Comparison of ENCODE assay signal across 9 mouse cellular contexts in genomic region chr19:4820678-4821303, GRCm38 (mm10). TPM values are rescaled to one million over a fixed set of nuclear protein-coding genes. Genes with fewer than 3 reads are reported as not detected.
DNase-seq lines count a peak whose midpoint lies in the region; ATAC-seq and TF ChIP-seq lines count a peak whose summit lies in the region.
"Had no signal": no experiment of that assay in that cellular context is flagged by ENCODE, and none has a peak within 500 bp of the region (broad histone marks: within the 10 kb centered on the region; RNA-seq: fewer than 3 reads in every experiment).

No protein-coding gene starts in this region.

- DNase-seq in forebrain, postnatal 0 days = peak; percentile 77
- no peak for DNase-seq in forebrain, embryonic 11.5 days (ENCODE audit: low spot score)
- peak; percentile 29 to 55 for DNase-seq in adrenal gland, adult 18-20 months (ENCODE audit: low spot score in 2 of 2)
- peak; percentile 75 to 83 for DNase-seq in gastrocnemius, adult 8-10 months (ENCODE audit: low spot score in 2 of 2)
- DNase-seq in liver, embryonic 14.5 days (ENCODE audit: low read depth in 3 of 3, low spot score in 3 of 3) = no peak
- no peak for DNase-seq in spleen, postnatal 10 days (ENCODE audit: low spot score in 2 of 2)

- H3K4me3 ChIP-seq in forebrain, postnatal 0 days (ENCODE audit: low read depth, low read length) = no peak overlapping the region
- H3K4me3 ChIP-seq in forebrain, embryonic 11.5 days (ENCODE audit: low read depth, low read length) = no peak overlapping the region
- H3K4me3 ChIP-seq in kidney, embryonic 16.5 days (ENCODE audit: low read length) = no peak overlapping the region
- H3K4me3 ChIP-seq in liver, embryonic 14.5 days (ENCODE audit: insufficient read depth in 1 of 2, low read depth in 2 of 2, low read length in 2 of 2) = no peak overlapping the region
- no peak overlapping the region for H3K4me3 ChIP-seq in stomach, embryonic 14.5 days (ENCODE audit: low read depth, low read length)

- no peak overlapping the region for H3K27ac ChIP-seq in forebrain, postnatal 0 days (ENCODE audit: low read depth, low read length)
- no peak overlapping the region for H3K27ac ChIP-seq in forebrain, embryonic 11.5 days (ENCODE audit: low read depth, low read length)
- peak overlapping the region; percentile 62; the same call in 1 of the 2 replicates for H3K27ac ChIP-seq in kidney, embryonic 16.5 days (ENCODE audit: low read length)
- H3K27ac ChIP-seq in liver, embryonic 14.5 days = no peak overlapping the region
- no peak overlapping the region for H3K27ac ChIP-seq in stomach, embryonic 14.5 days (ENCODE audit: low read length)

- no peak for TF ChIP-seq CTCF in forebrain, postnatal 0 days (IDR thresholded peaks at IDR 0.05; ENCODE audit: low read depth)
- peak; percentile 40 for TF ChIP-seq CTCF in liver, embryonic 14.5 days (IDR thresholded peaks at IDR 0.05; ENCODE audit: low read depth)

- 42% methylated on average over 5 of the region's 5 CpGs for WGBS in forebrain, postnatal 0 days
- WGBS in forebrain, embryonic 11.5 days = 91% methylated on average over 5 of the region's 5 CpGs
- 60% methylated on average over 5 of the region's 5 CpGs for WGBS in kidney, embryonic 16.5 days
- WGBS in liver, embryonic 14.5 days (ENCODE audit: insufficient replicate concordance) = 67% methylated on average over 5 of the region's 5 CpGs
- WGBS in stomach, embryonic 14.5 days = 75% methylated on average over 5 of the region's 5 CpGs

- no peak overlapping the region for H3K9ac ChIP-seq in forebrain, postnatal 0 days
- H3K9ac ChIP-seq in forebrain, embryonic 11.5 days (ENCODE audit: low read length) = no peak overlapping the region
- H3K9ac ChIP-seq in kidney, embryonic 16.5 days (replicated peaks; ENCODE audit: low read length) = no peak overlapping the region
- H3K9ac ChIP-seq in liver, embryonic 14.5 days (replicated peaks) = no peak overlapping the region
- no peak overlapping the region for H3K9ac ChIP-seq in stomach, embryonic 14.5 days (replicated peaks; ENCODE audit: low read depth, low read length)

- H3K4me2 ChIP-seq in forebrain, postnatal 0 days (ENCODE audit: low read depth) = no peak overlapping the region
- H3K4me2 ChIP-seq in forebrain, embryonic 11.5 days (ENCODE audit: low read depth, low read length, severe bottlenecking) = no peak overlapping the region
- H3K4me2 ChIP-seq in kidney, embryonic 16.5 days (replicated peaks; ENCODE audit: low read depth, low read length) = 0 out of 2 replicates have a peak overlapping the region, but pooled peaks have one; percentile 1
- no peak overlapping the region for H3K4me2 ChIP-seq in liver, embryonic 14.5 days (ENCODE audit: low read depth)
- no peak overlapping the region for H3K4me2 ChIP-seq in stomach, embryonic 14.5 days (replicated peaks; ENCODE audit: low read depth, low read length)

- no peaks in the 10 kb centered on the region for H3K27me3 ChIP-seq in forebrain, postnatal 0 days (ENCODE audit: insufficient read depth, low read length)
- H3K27me3 ChIP-seq in forebrain, embryonic 11.5 days (ENCODE audit: control insufficient read depth, insufficient read depth, low read length) = no peaks in the 10 kb centered on the region
- H3K27me3 ChIP-seq in kidney, embryonic 16.5 days (ENCODE audit: insufficient read depth, low read length) = no peaks in the 10 kb centered on the region
- no peaks in the 10 kb centered on the region for H3K27me3 ChIP-seq in liver, embryonic 14.5 days (ENCODE audit: control insufficient read depth, insufficient read depth, low read length)
- no peaks in the 10 kb centered on the region for H3K27me3 ChIP-seq in stomach, embryonic 14.5 days (ENCODE audit: control insufficient read depth, insufficient read depth, low read length)

- 0 out of 2 replicates have a peak, but pooled peaks cover 5% of the 10 kb centered on the region for H3K36me3 ChIP-seq in forebrain, postnatal 0 days (ENCODE audit: insufficient read depth)
- no peaks in the 10 kb centered on the region; the same call in 1 of the 2 replicates for H3K36me3 ChIP-seq in forebrain, embryonic 11.5 days (ENCODE audit: control insufficient read depth, insufficient read depth, low read length)
- H3K36me3 ChIP-seq in kidney, embryonic 16.5 days (ENCODE audit: insufficient read depth, low read length) = peaks cover 8% of the 10 kb centered on the region
- peaks cover 5% of the 10 kb centered on the region; the same call in 1 of the 2 replicates for H3K36me3 ChIP-seq in liver, embryonic 14.5 days (replicated peaks; ENCODE audit: control insufficient read depth, insufficient read depth, low read depth)
- peaks cover 3% of the 10 kb centered on the region; the same call in 1 of the 2 replicates for H3K36me3 ChIP-seq in stomach, embryonic 14.5 days (ENCODE audit: control insufficient read depth, insufficient read depth, low read length)

- H3K9me3 ChIP-seq in forebrain, postnatal 0 days (ENCODE audit: low read length) = no peaks in the 10 kb centered on the region
- H3K9me3 ChIP-seq in forebrain, embryonic 11.5 days (ENCODE audit: control insufficient read depth, low read length) = no peaks in the 10 kb centered on the region
- no peaks in the 10 kb centered on the region for H3K9me3 ChIP-seq in kidney, embryonic 16.5 days (ENCODE audit: low read length)
- H3K9me3 ChIP-seq in liver, embryonic 14.5 days (ENCODE audit: control insufficient read depth, low read length) = no peaks in the 10 kb centered on the region
- H3K9me3 ChIP-seq in stomach, embryonic 14.5 days (ENCODE audit: control insufficient read depth, low read depth, low read length) = no peaks in the 10 kb centered on the region
- H3K9me3 ChIP-seq: G1E had no signal

- no peak for TF ChIP-seq EP300 in liver, embryonic 14.5 days (IDR thresholded peaks at IDR 0.05; ENCODE audit: low read depth)

- peak; percentile 83 for ATAC-seq in forebrain, postnatal 0 days
- no peak for ATAC-seq in forebrain, embryonic 11.5 days (replicated peaks; ENCODE audit: low FRiP score)
- peak; percentile 90 for ATAC-seq in kidney, embryonic 16.5 days (ENCODE audit: low FRiP score, low TSS enrichment)
- ATAC-seq in liver, embryonic 14.5 days (ENCODE audit: insufficient read depth) = peak; percentile 43; the same call in 1 of the 2 replicates
- ATAC-seq in stomach, embryonic 14.5 days (ENCODE audit: insufficient number of reproducible peaks, insufficient read depth, low FRiP score, low read depth) = peak; percentile 14; the same call in 1 of the 2 replicates

- H3K4me1 ChIP-seq in forebrain, postnatal 0 days (ENCODE audit: insufficient read depth) = no peaks in the 10 kb centered on the region
- no peaks in the 10 kb centered on the region for H3K4me1 ChIP-seq in forebrain, embryonic 11.5 days (replicated peaks; ENCODE audit: control insufficient read depth, insufficient read depth, low read length)
- H3K4me1 ChIP-seq in kidney, embryonic 16.5 days (ENCODE audit: insufficient read depth, low read length) = no peaks in the 10 kb centered on the region
- H3K4me1 ChIP-seq in liver, embryonic 14.5 days (replicated peaks; ENCODE audit: control insufficient read depth in 2 of 2, insufficient read depth in 2 of 2, low read length in 1 of 2) = no peaks in the 10 kb centered on the region
- H3K4me1 ChIP-seq in stomach, embryonic 14.5 days (ENCODE audit: control insufficient read depth, insufficient read depth, low read length) = no peaks in the 10 kb centered on the region

RNA-seq across cellular contexts. Expression of gene Rbm14, which starts 9.4 kb away (rescaled TPM):
- total RNA-seq in forebrain, postnatal 0 days (2014; rRNA removed) = 29.2 and 30.9 TPM in 2 replicates
- polyA plus RNA-seq in forebrain, postnatal 0 days (2015; fragmentation: Nextera tagmentation; extraction: Ambion mirVana) = 45.9 and 46.6 TPM in 2 replicates
- polyA plus RNA-seq in forebrain, embryonic 11.5 days (2014; fragmentation: Nextera tagmentation; extraction: Ambion mirVana) = 139 and 144 TPM in 2 replicates
- total RNA-seq in adrenal gland, adult 18-20 months (2021) = 10 to 100 TPM; 46.1 to 59.0 TPM
- 1 to 10 TPM; 5.5 to 7.2 (median 6.5) TPM for total RNA-seq in gastrocnemius, adult 8-10 months (2022)
- 104 and 108 TPM in 2 replicates for polyA plus RNA-seq in kidney, embryonic 16.5 days (2015; fragmentation: Nextera tagmentation; extraction: Ambion mirVana)
- 23.9 and 27.1 TPM in 2 replicates for polyA plus RNA-seq in liver, embryonic 14.5 days (2012; rRNA removed)
- polyA plus RNA-seq in liver, embryonic 14.5 days (2014; fragmentation: Nextera tagmentation; extraction: Ambion mirVana) = 30.3 and 35.7 TPM in 2 replicates
- 75.9 and 77.7 TPM in 2 replicates for polyA plus RNA-seq in stomach, embryonic 14.5 days (2014; fragmentation: Nextera tagmentation; extraction: Ambion mirVana)

RNA-seq across cellular contexts. Expression of gene Gm21992, which starts 9.4 kb away (rescaled TPM):
- 15.0 and 18.2 TPM in 2 replicates for total RNA-seq in forebrain, postnatal 0 days (2014; rRNA removed)
- 16.5 and 20.4 TPM in 2 replicates for polyA plus RNA-seq in forebrain, postnatal 0 days (2015; fragmentation: Nextera tagmentation; extraction: Ambion mirVana)
- 15.0 and 31.9 TPM in 2 replicates for polyA plus RNA-seq in forebrain, embryonic 11.5 days (2014; fragmentation: Nextera tagmentation; extraction: Ambion mirVana)
- total RNA-seq in adrenal gland, adult 18-20 months (2021) = 10 to 100 TPM; 28.1 to 30.6 TPM
- 10 to 100 TPM in 3 of 4 experiments, 1 to 10 TPM in 1; 8.7 to 14.3 (median 11.8) TPM for total RNA-seq in gastrocnemius, adult 8-10 months (2022)
- 30.4 and 41.6 TPM in 2 replicates for polyA plus RNA-seq in kidney, embryonic 16.5 days (2015; fragmentation: Nextera tagmentation; extraction: Ambion mirVana)
- polyA plus RNA-seq in liver, embryonic 14.5 days (2012; rRNA removed) = 10.7 and 15.1 TPM in 2 replicates
- 8.6 and 9.5 TPM in 2 replicates for polyA plus RNA-seq in liver, embryonic 14.5 days (2014; fragmentation: Nextera tagmentation; extraction: Ambion mirVana)
- polyA plus RNA-seq in stomach, embryonic 14.5 days (2014; fragmentation: Nextera tagmentation; extraction: Ambion mirVana) = 32.0 and 35.8 TPM in 2 replicates

RNA-seq across cellular contexts. Expression of gene Ccs, which starts 18.3 kb away (rescaled TPM):
- 27.3 and 35.4 TPM in 2 replicates for total RNA-seq in forebrain, postnatal 0 days (2014; rRNA removed)
- polyA plus RNA-seq in forebrain, postnatal 0 days (2015; fragmentation: Nextera tagmentation; extraction: Ambion mirVana) = 41.7 and 44.3 TPM in 2 replicates
- polyA plus RNA-seq in forebrain, embryonic 11.5 days (2014; fragmentation: Nextera tagmentation; extraction: Ambion mirVana) = 36.4 and 37.9 TPM in 2 replicates
- 100 to 1,000 TPM in 1 of 2 experiments, 10 to 100 TPM in 1; 94.4 to 109 TPM for total RNA-seq in adrenal gland, adult 18-20 months (2021)
- 10 to 100 TPM; 18.0 to 27.4 (median 22.5) TPM for total RNA-seq in gastrocnemius, adult 8-10 months (2022)
- 73.0 and 82.1 TPM in 2 replicates for polyA plus RNA-seq in kidney, embryonic 16.5 days (2015; fragmentation: Nextera tagmentation; extraction: Ambion mirVana)
- polyA plus RNA-seq in liver, embryonic 14.5 days (2012; rRNA removed) = 24.0 and 38.1 TPM in 2 replicates
- 35.4 and 41.2 TPM in 2 replicates for polyA plus RNA-seq in liver, embryonic 14.5 days (2014; fragmentation: Nextera tagmentation; extraction: Ambion mirVana)
- polyA plus RNA-seq in stomach, embryonic 14.5 days (2014; fragmentation: Nextera tagmentation; extraction: Ambion mirVana) = 55.4 and 55.8 TPM in 2 replicates

RNA-seq across cellular contexts. Expression of gene Ccdc87, which starts 18.4 kb away (rescaled TPM):
- total RNA-seq in forebrain, postnatal 0 days (2014; rRNA removed) = 0.92 and 1.1 TPM in 2 replicates
- polyA plus RNA-seq in forebrain, postnatal 0 days (2015; fragmentation: Nextera tagmentation; extraction: Ambion mirVana) = 0.80 and 1.2 TPM in 2 replicates
- 0.11 and 0.17 TPM in 2 replicates for polyA plus RNA-seq in forebrain, embryonic 11.5 days (2014; fragmentation: Nextera tagmentation; extraction: Ambion mirVana)
- under 1 TPM in 1 of 2 experiments, not detected in 1; 0.13 TPM for total RNA-seq in adrenal gland, adult 18-20 months (2021)
- total RNA-seq in gastrocnemius, adult 8-10 months (2022) = not detected
- polyA plus RNA-seq in kidney, embryonic 16.5 days (2015; fragmentation: Nextera tagmentation; extraction: Ambion mirVana) = not detected in 2 replicates
- 0.01 and 0.02 TPM in 2 replicates for polyA plus RNA-seq in liver, embryonic 14.5 days (2012; rRNA removed)
- polyA plus RNA-seq in liver, embryonic 14.5 days (2014; fragmentation: Nextera tagmentation; extraction: Ambion mirVana) = not detected in 2 replicates
- 0.07 TPM in 1 of 2 replicates, not detected in the other for polyA plus RNA-seq in stomach, embryonic 14.5 days (2014; fragmentation: Nextera tagmentation; extraction: Ambion mirVana)
- polyA plus RNA-seq: G1E had no signal

RNA-seq across cellular contexts. Expression of gene Rbm4, which starts 27.1 kb away (rescaled TPM):
- 106 and 145 TPM in 2 replicates for total RNA-seq in forebrain, postnatal 0 days (2014; rRNA removed)
- polyA plus RNA-seq in forebrain, postnatal 0 days (2015; fragmentation: Nextera tagmentation; extraction: Ambion mirVana) = 45.0 and 56.9 TPM in 2 replicates
- polyA plus RNA-seq in forebrain, embryonic 11.5 days (2014; fragmentation: Nextera tagmentation; extraction: Ambion mirVana) = 100 and 110 TPM in 2 replicates
- 10 to 100 TPM; 64.1 to 66.8 TPM for total RNA-seq in adrenal gland, adult 18-20 months (2021)
- 10 to 100 TPM; 32.2 to 39.3 (median 33.5) TPM for total RNA-seq in gastrocnemius, adult 8-10 months (2022)
- polyA plus RNA-seq in kidney, embryonic 16.5 days (2015; fragmentation: Nextera tagmentation; extraction: Ambion mirVana) = 66.0 and 82.7 TPM in 2 replicates
- 23.8 and 27.9 TPM in 2 replicates for polyA plus RNA-seq in liver, embryonic 14.5 days (2012; rRNA removed)
- 22.1 and 24.3 TPM in 2 replicates for polyA plus RNA-seq in liver, embryonic 14.5 days (2014; fragmentation: Nextera tagmentation; extraction: Ambion mirVana)
- 58.0 and 60.7 TPM in 2 replicates for polyA plus RNA-seq in stomach, embryonic 14.5 days (2014; fragmentation: Nextera tagmentation; extraction: Ambion mirVana)

Comparison
In these comparisons a context has a peak if more than half of its experiments do, and no peak if none do; other contexts are left out.
1. DNase-seq: peak in forebrain, postnatal 0 days (single experiment), adrenal gland, adult 18-20 months (2 of 2) and gastrocnemius, adult 8-10 months (2 of 2); none in forebrain, embryonic 11.5 days (single experiment), liver, embryonic 14.5 days (0 of 3) and spleen, postnatal 10 days (0 of 2).